Mouse (Mus musculus): ENCODE measurements around the gene Tead1. TPM values are rescaled to one million over a fixed set of nuclear protein-coding genes. Genes with fewer than 3 reads are reported as not detected.

The Tead1 gene
- polyA plus RNA-seq, 1 experiment from 2014 or later = 7.4 TPM

DNA sequence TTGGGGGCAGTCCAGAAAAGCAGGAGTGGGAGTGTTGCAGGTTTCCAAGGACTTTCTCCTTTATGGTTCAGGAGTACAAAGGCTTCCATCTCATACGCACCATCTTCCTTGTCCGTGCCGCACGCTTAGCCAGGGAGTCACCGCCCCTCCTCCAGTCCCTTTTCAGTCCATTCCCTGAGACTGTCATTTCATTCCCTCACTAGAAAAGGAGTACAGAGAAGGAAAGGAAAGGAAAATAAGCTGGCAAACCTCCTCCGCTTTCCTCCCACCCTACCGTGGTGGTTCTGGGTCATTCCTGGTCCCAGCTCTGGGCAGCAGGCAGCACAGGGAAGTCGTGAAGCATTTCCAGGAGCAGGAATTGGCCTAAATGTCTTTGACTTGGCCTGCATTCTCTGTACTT, 52.5 kb downstream of the Tead1 start:
- H3K27me3 ChIP-seq (replicated peaks; ENCODE audit: control insufficient read depth, insufficient read depth, low read length) = no peaks in the 10 kb centered on the region
- no peak overlapping the region for H3K9ac ChIP-seq (ENCODE audit: low read depth, low read length)
- DNase-seq (ENCODE audit: low spot score) (no peak), ATAC-seq (replicated peaks; ENCODE audit: low FRiP score) (no peak)
- H3K4me3 ChIP-seq (ENCODE audit: low read depth, low read length) = no peak overlapping the region
- no peak overlapping the region for H3K4me2 ChIP-seq
- no peak overlapping the region for H3K27ac ChIP-seq (ENCODE audit: low read depth, low read length)
- 80% methylated on average over 8 of the region's 8 CpGs for WGBS
- no peaks in the 10 kb centered on the region for H3K36me3 ChIP-seq (ENCODE audit: control insufficient read depth, insufficient read depth, low read length)
- H3K4me1 ChIP-seq (replicated peaks; ENCODE audit: control insufficient read depth, insufficient read depth, low read length) = no peaks in the 10 kb centered on the region
- H3K9me3 ChIP-seq (ENCODE audit: control insufficient read depth, low read length) = no peaks in the 10 kb centered on the region

- Histone ChIP-seq H3K36me3 (ENCODE audit: control insufficient read depth, insufficient read depth, low read length) (no peaks in the 10 kb centered on the region), H3K4me3 (ENCODE audit: low read depth, low read length) (no peak overlapping the region), H3K27me3 (replicated peaks; ENCODE audit: control insufficient read depth, insufficient read depth, low read length) (no peaks in the 10 kb centered on the region), H3K4me2 (no peak overlapping the region), H3K4me1 (replicated peaks; ENCODE audit: control insufficient read depth, insufficient read depth, low read length) (peaks cover 19% of the 10 kb centered on the region), H3K9me3 (ENCODE audit: control insufficient read depth, low read length) (no peaks in the 10 kb centered on the region), H3K9ac (ENCODE audit: low read depth, low read length) (no peak overlapping the region), H3K27ac (ENCODE audit: low read depth, low read length) (no peak overlapping the region)
- 73% methylated on average over 6 of the region's 6 CpGs for WGBS
- ATAC-seq (replicated peaks; ENCODE audit: low FRiP score) (no peak), DNase-seq (ENCODE audit: low spot score) (no peak)
These were observed 60.1 kb downstream of the Tead1 start for GRCm38 (mm10) chr7:112739174-112739573.

DNA sequence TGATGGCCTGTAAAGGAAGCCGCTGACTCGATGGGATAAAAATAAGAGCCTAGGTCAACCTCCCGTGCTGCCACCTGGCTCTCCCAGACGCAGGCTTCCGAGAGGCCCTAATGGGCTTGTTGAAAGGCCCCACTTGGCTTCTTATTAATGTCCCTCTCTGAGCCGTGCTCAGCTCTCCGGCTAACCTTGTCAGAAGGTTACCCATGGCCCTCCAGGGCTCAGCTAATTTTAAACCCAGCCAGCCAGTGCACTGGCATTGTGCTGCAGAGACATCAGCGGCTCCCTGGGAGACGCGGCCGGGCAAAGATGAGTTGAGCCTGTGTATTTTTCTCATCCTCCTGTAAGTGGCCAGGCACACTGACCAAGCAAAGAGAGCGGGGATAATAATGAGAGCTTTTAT, 62.7 kb downstream of the Tead1 start:
- DNase-seq (ENCODE audit: low spot score) = no peak
- ATAC-seq (replicated peaks; ENCODE audit: low FRiP score) = no peak
- Histone ChIP-seq H3K27me3 (replicated peaks; ENCODE audit: control insufficient read depth, insufficient read depth, low read length) (no peaks in the 10 kb centered on the region), H3K9me3 (ENCODE audit: control insufficient read depth, low read length) (no peaks in the 10 kb centered on the region), H3K27ac (ENCODE audit: low read depth, low read length) (no peak overlapping the region), H3K4me1 (replicated peaks; ENCODE audit: control insufficient read depth, insufficient read depth, low read length) (peaks cover 19% of the 10 kb centered on the region), H3K4me2 (no peak overlapping the region), H3K4me3 (ENCODE audit: low read depth, low read length) (no peak overlapping the region), H3K36me3 (ENCODE audit: control insufficient read depth, insufficient read depth, low read length) (no peaks in the 10 kb centered on the region), H3K9ac (ENCODE audit: low read depth, low read length) (no peak overlapping the region)
- WGBS = 50% methylated on average over 12 of the region's 12 CpGs

DNA sequence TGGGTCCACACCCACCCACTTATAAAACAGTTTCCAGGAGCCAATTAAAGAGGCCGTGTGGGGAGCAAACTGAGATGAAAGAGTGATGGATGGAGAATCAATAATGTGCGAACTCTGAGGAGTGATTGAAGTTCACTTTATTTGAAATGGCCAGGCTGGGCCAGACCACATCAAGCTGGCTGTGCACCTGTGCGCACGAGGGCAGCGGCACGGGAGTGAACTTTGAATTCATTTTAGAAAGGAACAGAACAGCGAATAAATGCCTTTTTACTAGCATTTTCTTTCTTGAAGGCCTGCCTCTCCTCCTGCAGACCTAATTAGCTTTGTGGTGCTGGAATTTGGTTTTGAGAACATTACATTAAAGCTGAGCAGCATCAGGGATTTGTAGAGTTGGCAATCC, 63.9 kb downstream of the Tead1 start:
- Histone ChIP-seq H3K27ac (ENCODE audit: low read depth, low read length) (no peak overlapping the region), H3K4me2 (peak overlapping the region; percentile 43), H3K4me3 (ENCODE audit: low read depth, low read length) (no peak overlapping the region)

GRCm38 (mm10) chr7:112743621-112744395, 64.7 kb downstream of the Tead1 start:
- Histone ChIP-seq H3K4me3 (ENCODE audit: low read depth, low read length) (no peak overlapping the region), H3K9me3 (ENCODE audit: control insufficient read depth, low read length) (no peaks in the 10 kb centered on the region), H3K27me3 (replicated peaks; ENCODE audit: control insufficient read depth, insufficient read depth, low read length) (no peaks in the 10 kb centered on the region), H3K36me3 (ENCODE audit: control insufficient read depth, insufficient read depth, low read length) (no peaks in the 10 kb centered on the region), H3K4me2 (peak overlapping the region; percentile 43), H3K4me1 (replicated peaks; ENCODE audit: control insufficient read depth, insufficient read depth, low read length) (peaks cover 19% of the 10 kb centered on the region), H3K9ac (ENCODE audit: low read depth, low read length) (no peak overlapping the region), H3K27ac (ENCODE audit: low read depth, low read length) (0 out of 2 replicates have a peak overlapping the region, but pooled peaks have one; percentile 9)
- peak; percentile 51 for DNase-seq (ENCODE audit: low spot score)
- no peak; the same call in 1 of the 2 replicates for ATAC-seq (replicated peaks; ENCODE audit: low FRiP score)
- WGBS = 10% methylated on average over 11 of the region's 11 CpGs

More for the DNA sequence above, 63.9 kb downstream of the Tead1 start:
- Histone ChIP-seq H3K36me3 (ENCODE audit: control insufficient read depth, insufficient read depth, low read length) (no peaks in the 10 kb centered on the region), H3K9ac (ENCODE audit: low read depth, low read length) (no peak overlapping the region), H3K9me3 (ENCODE audit: control insufficient read depth, low read length) (no peaks in the 10 kb centered on the region), H3K27me3 (replicated peaks; ENCODE audit: control insufficient read depth, insufficient read depth, low read length) (no peaks in the 10 kb centered on the region), H3K4me1 (replicated peaks; ENCODE audit: control insufficient read depth, insufficient read depth, low read length) (peaks cover 19% of the 10 kb centered on the region)
- DNase-seq (ENCODE audit: low spot score) (no peak), ATAC-seq (replicated peaks; ENCODE audit: low FRiP score) (no peak)
- WGBS = 43% methylated on average over 7 of the region's 7 CpGs

- Histone ChIP-seq H3K9me3 (ENCODE audit: control insufficient read depth, low read length) (no peaks in the 10 kb centered on the region), H3K9ac (ENCODE audit: low read depth, low read length) (no peak overlapping the region), H3K4me1 (replicated peaks; ENCODE audit: control insufficient read depth, insufficient read depth, low read length) (peaks cover 13% of the 10 kb centered on the region), H3K27me3 (replicated peaks; ENCODE audit: control insufficient read depth, insufficient read depth, low read length) (no peaks in the 10 kb centered on the region), H3K4me3 (ENCODE audit: low read depth, low read length) (no peak overlapping the region), H3K36me3 (ENCODE audit: control insufficient read depth, insufficient read depth, low read length) (no peaks in the 10 kb centered on the region), H3K4me2 (no peak overlapping the region), H3K27ac (ENCODE audit: low read depth, low read length) (no peak overlapping the region)
- DNase-seq (ENCODE audit: low spot score) (no peak), ATAC-seq (replicated peaks; ENCODE audit: low FRiP score) (no peak)
- WGBS = 74% methylated on average over 3 of the region's 3 CpGs
These were observed 68.1 kb downstream of the Tead1 start for GRCm38 (mm10) chr7:112747187-112747586.

DNA sequence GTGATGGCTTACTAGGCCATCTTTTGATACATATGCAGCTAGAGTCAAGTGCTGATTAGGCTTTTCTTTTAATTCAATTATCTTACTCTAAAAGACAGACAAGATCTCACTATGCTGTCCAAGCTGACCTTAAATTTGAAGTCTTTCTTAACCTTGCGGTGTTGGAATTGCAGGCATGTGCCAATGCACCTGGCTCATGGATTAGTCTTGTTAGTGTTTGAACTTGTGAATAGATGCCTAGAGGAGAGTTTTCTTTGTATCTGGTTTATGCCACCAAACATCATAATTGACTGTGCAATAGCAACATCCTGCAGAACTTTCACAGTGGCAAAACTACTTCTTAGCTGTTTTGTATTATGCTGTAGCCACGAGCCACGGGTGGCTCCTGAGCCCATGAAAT, 68.7 kb downstream of the Tead1 start:
- 88% methylated on average over 3 of the region's 3 CpGs for WGBS
- Histone ChIP-seq H3K4me1 (replicated peaks; ENCODE audit: control insufficient read depth, insufficient read depth, low read length) (peaks cover 13% of the 10 kb centered on the region), H3K4me3 (ENCODE audit: low read depth, low read length) (no peak overlapping the region), H3K9ac (ENCODE audit: low read depth, low read length) (no peak overlapping the region), H3K9me3 (ENCODE audit: control insufficient read depth, low read length) (no peaks in the 10 kb centered on the region), H3K36me3 (ENCODE audit: control insufficient read depth, insufficient read depth, low read length) (no peaks in the 10 kb centered on the region), H3K4me2 (no peak overlapping the region), H3K27ac (ENCODE audit: low read depth, low read length) (no peak overlapping the region), H3K27me3 (replicated peaks; ENCODE audit: control insufficient read depth, insufficient read depth, low read length) (no peaks in the 10 kb centered on the region)
- ATAC-seq (replicated peaks; ENCODE audit: low FRiP score) (no peak), DNase-seq (ENCODE audit: low spot score) (no peak)

- Histone ChIP-seq H3K4me2 (no peak overlapping the region), H3K9ac (ENCODE audit: low read depth, low read length) (no peak overlapping the region), H3K4me3 (ENCODE audit: low read depth, low read length) (no peak overlapping the region), H3K27ac (ENCODE audit: low read depth, low read length) (no peak overlapping the region), H3K4me1 (replicated peaks; ENCODE audit: control insufficient read depth, insufficient read depth, low read length) (peaks cover 9% of the 10 kb centered on the region), H3K36me3 (ENCODE audit: control insufficient read depth, insufficient read depth, low read length) (no peaks in the 10 kb centered on the region), H3K9me3 (ENCODE audit: control insufficient read depth, low read length) (no peaks in the 10 kb centered on the region), H3K27me3 (replicated peaks; ENCODE audit: control insufficient read depth, insufficient read depth, low read length) (no peaks in the 10 kb centered on the region)
- DNase-seq (ENCODE audit: low spot score) = no peak
- WGBS = 84% methylated on average over 4 of the region's 4 CpGs
- no peak for ATAC-seq (replicated peaks; ENCODE audit: low FRiP score)
These were observed 69.2 kb downstream of the Tead1 start for GRCm38 (mm10) chr7:112748327-112748726.

GRCm38 (mm10) chr7:112750101-112750500, 71.0 kb downstream of the Tead1 start:
- no peaks in the 10 kb centered on the region for H3K9me3 ChIP-seq (ENCODE audit: control insufficient read depth, low read length)
- no peak overlapping the region for H3K4me2 ChIP-seq
- H3K4me3 ChIP-seq (ENCODE audit: low read depth, low read length) = no peak overlapping the region
- H3K9ac ChIP-seq (ENCODE audit: low read depth, low read length) = no peak overlapping the region
- no peak for ATAC-seq (replicated peaks; ENCODE audit: low FRiP score)
- H3K27ac ChIP-seq (ENCODE audit: low read depth, low read length) = no peak overlapping the region
- no peaks in the 10 kb centered on the region for H3K27me3 ChIP-seq (replicated peaks; ENCODE audit: control insufficient read depth, insufficient read depth, low read length)
- DNase-seq (ENCODE audit: low spot score) = no peak
- 85% methylated on average over 9 of the region's 9 CpGs for WGBS
- H3K36me3 ChIP-seq (ENCODE audit: control insufficient read depth, insufficient read depth, low read length) = no peaks in the 10 kb centered on the region
- H3K4me1 ChIP-seq (replicated peaks; ENCODE audit: control insufficient read depth, insufficient read depth, low read length) = no peaks in the 10 kb centered on the region

All from liver, embryonic 11.5 days (tissue).